In the genomic region with DNA sequence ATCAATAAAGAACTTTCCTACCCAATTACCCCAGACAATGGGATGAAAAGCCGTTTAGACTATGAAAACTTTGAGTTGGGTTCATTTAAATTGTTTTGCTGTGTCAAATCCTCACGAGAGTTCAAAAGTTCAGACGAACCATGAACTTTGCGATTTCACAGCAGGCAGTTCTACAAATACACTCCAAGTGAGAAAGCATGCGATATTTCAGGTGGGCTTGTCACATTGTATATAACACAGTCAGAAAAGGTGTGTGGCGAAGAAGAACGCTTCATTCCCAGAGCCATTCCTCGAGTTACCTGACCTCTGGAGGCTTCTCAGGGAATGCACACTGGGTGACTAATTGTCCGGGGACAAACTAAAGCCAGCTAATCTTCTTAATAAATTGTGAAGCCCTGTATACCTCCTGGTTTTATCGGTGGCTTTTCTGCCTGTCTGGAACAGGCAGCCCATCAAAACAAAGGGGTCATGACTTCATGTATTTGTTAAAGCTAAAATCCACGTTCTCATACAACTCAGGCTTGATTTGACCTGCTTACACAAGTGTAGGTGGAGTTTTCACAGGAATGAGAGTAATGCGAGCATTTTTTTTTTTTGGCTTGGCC, we compare ENCODE assay signal across 18 mouse cellular contexts.
DNase-seq lines count a peak whose midpoint lies in the region; ATAC-seq lines count a peak whose summit lies in the region.
"Had no signal": no experiment of that assay in that cellular context is flagged by ENCODE, and none has a peak within 500 bp of the region (broad histone marks: within the 10 kb centered on the region; RNA-seq: fewer than 3 reads in every experiment).

No protein-coding gene starts in this region.

- H3K36me3 ChIP-seq in neural tube, embryonic 15.5 days: no peaks in the 10 kb centered on the region
- H3K36me3 ChIP-seq in neural tube, embryonic 12.5 days: no peaks in the 10 kb centered on the region
- H3K36me3 ChIP-seq: forebrain, embryonic 15.5 days; heart, embryonic 13.5 days; liver, embryonic 15.5 days had no signal

- peak; percentile 68 for DNase-seq in heart, adult 11 months
- no peak for DNase-seq in heart, adult 18-20 months
- DNase-seq in neural tube, embryonic 10.5 days (ENCODE audit: extremely low spot score, low spot score): peak; percentile 23
- DNase-seq in left cerebral cortex, adult 9 months (ENCODE audit: low spot score in 2 of 2): no peak
- DNase-seq in adipocyte (ENCODE audit: low spot score): no peak
- no peak for DNase-seq in right cerebral cortex, postnatal 10 days (ENCODE audit: low spot score in 2 of 2)
- DNase-seq: adrenal gland, postnatal 14 days; cerebellum, adult 18-20 months; gastrocnemius, postnatal 36 days; thymus, postnatal 4 days had no signal

- 13% methylated on average over 12 of the region's 12 CpGs for WGBS in neural tube, embryonic 15.5 days
- WGBS in neural tube, embryonic 12.5 days: 13% methylated on average over 12 of the region's 12 CpGs

- H3K27me3 ChIP-seq in neural tube, embryonic 15.5 days (replicated peaks): peaks cover 21% of the 10 kb centered on the region; the same call in 1 of the 2 replicates
- H3K27me3 ChIP-seq in neural tube, embryonic 12.5 days (replicated peaks): peaks cover 21% of the 10 kb centered on the region; the same call in 1 of the 2 replicates
- H3K27me3 ChIP-seq: CH12.LX; forebrain, embryonic 15.5 days; heart, embryonic 13.5 days; liver, embryonic 15.5 days had no signal

- no peak overlapping the region for H3K9ac ChIP-seq in neural tube, embryonic 15.5 days (replicated peaks)
- no peak overlapping the region for H3K9ac ChIP-seq in neural tube, embryonic 12.5 days
- H3K9ac ChIP-seq: forebrain, embryonic 15.5 days; heart, embryonic 13.5 days; liver, embryonic 15.5 days had no signal

- H3K4me3 ChIP-seq in neural tube, embryonic 15.5 days (replicated peaks): no peak overlapping the region
- no peak overlapping the region for H3K4me3 ChIP-seq in neural tube, embryonic 12.5 days
- H3K4me3 ChIP-seq: forebrain, embryonic 15.5 days; heart, embryonic 13.5 days; liver, embryonic 15.5 days; myocyte had no signal

- no peak for ATAC-seq in neural tube, embryonic 15.5 days (ENCODE audit: low FRiP score)
- no peak for ATAC-seq in neural tube, embryonic 12.5 days (ENCODE audit: low FRiP score, low read depth)
- ATAC-seq: forebrain, embryonic 15.5 days; lung, postnatal 0 days had no signal

- H3K9me3 ChIP-seq in neural tube, embryonic 15.5 days (replicated peaks): no peaks in the 10 kb centered on the region
- H3K9me3 ChIP-seq in neural tube, embryonic 12.5 days: no peaks in the 10 kb centered on the region
- H3K9me3 ChIP-seq: forebrain, embryonic 15.5 days; heart, embryonic 13.5 days; liver, embryonic 15.5 days had no signal

- no peak overlapping the region for H3K27ac ChIP-seq in neural tube, embryonic 15.5 days (replicated peaks)
- no peak overlapping the region for H3K27ac ChIP-seq in neural tube, embryonic 12.5 days
- H3K27ac ChIP-seq: forebrain, embryonic 15.5 days; heart, embryonic 13.5 days; liver, embryonic 15.5 days had no signal

- peaks cover 14% of the 10 kb centered on the region for H3K4me1 ChIP-seq in neural tube, embryonic 15.5 days
- peaks cover 24% of the 10 kb centered on the region for H3K4me1 ChIP-seq in neural tube, embryonic 12.5 days
- H3K4me1 ChIP-seq: forebrain, embryonic 15.5 days; heart, embryonic 13.5 days; liver, embryonic 15.5 days had no signal

- H3K4me2 ChIP-seq in neural tube, embryonic 15.5 days: no peak overlapping the region
- peak overlapping the region; percentile 52 for H3K4me2 ChIP-seq in neural tube, embryonic 12.5 days (replicated peaks)
- H3K4me2 ChIP-seq: forebrain, embryonic 15.5 days; heart, embryonic 13.5 days; liver, embryonic 15.5 days had no signal

Comparison
In these comparisons a context has a peak if more than half of its experiments do, and no peak if none do; other contexts are left out.
1. DNase-seq: peak in heart, adult 11 months (single experiment) and neural tube, embryonic 10.5 days (single experiment); none in heart, adult 18-20 months (0 of 2), left cerebral cortex, adult 9 months (0 of 2), adipocyte (single experiment) and right cerebral cortex, postnatal 10 days (0 of 2).